In the genomic region with DNA sequence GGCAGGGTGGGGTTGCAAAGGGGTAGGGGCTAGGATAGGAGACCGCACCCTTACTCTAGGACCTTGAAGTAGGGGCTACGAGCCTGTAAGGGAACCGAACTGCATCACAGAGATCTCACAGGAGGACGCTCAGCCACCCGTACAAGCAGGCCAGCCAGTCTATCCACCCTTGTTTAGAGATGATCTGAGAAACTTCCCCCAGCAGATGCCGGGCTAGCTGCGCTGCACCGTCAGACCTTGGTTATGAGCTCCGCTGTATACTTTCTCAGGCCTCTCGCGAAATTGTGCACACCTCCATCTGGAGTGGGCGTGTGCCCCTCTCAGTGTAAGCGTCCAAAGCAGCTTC, we compare ENCODE assay signal across 8 mouse cellular contexts. TPM values are rescaled to one million over a fixed set of nuclear protein-coding genes. Genes with fewer than 3 reads are reported as not detected.
A peak's percentile ranks its signal among the peaks of the same experiment; 100 is the strongest.
DNase-seq lines count a peak whose midpoint lies in the region; ATAC-seq and TF ChIP-seq lines count a peak whose summit lies in the region.

No protein-coding gene starts in this region.

- H3K9ac ChIP-seq in lung, embryonic 15.5 days: no peak overlapping the region
- H3K9ac ChIP-seq in intestine, postnatal 0 days (ENCODE audit: low read depth, low read length): no peak overlapping the region

- ATAC-seq in lung, embryonic 15.5 days (ENCODE audit: borderline replicate concordance, extremely low read depth, low FRiP score, low TSS enrichment): 0 out of 2 replicates have a peak, but pooled peaks have one; percentile 16
- ATAC-seq in intestine, postnatal 0 days: no peak
- ATAC-seq in monocyte, adult 5-6 weeks (replicated peaks; ENCODE audit: insufficient number of reproducible peaks, low FRiP score, low TSS enrichment, poor library complexity, severe bottlenecking): no peak

- no peaks in the 10 kb centered on the region for H3K9me3 ChIP-seq in lung, embryonic 15.5 days
- H3K9me3 ChIP-seq in intestine, postnatal 0 days (ENCODE audit: control insufficient read depth): no peaks in the 10 kb centered on the region

- H3K27me3 ChIP-seq in lung, embryonic 15.5 days: peaks cover 62% of the 10 kb centered on the region
- H3K27me3 ChIP-seq in intestine, postnatal 0 days (replicated peaks; ENCODE audit: control insufficient read depth, insufficient read depth, low read length): peaks cover 30% of the 10 kb centered on the region

- H3K36me3 ChIP-seq in lung, embryonic 15.5 days: no peaks in the 10 kb centered on the region
- no peaks in the 10 kb centered on the region for H3K36me3 ChIP-seq in intestine, postnatal 0 days (ENCODE audit: control insufficient read depth, insufficient read depth)

- H3K4me2 ChIP-seq in lung, embryonic 15.5 days: peak overlapping the region; percentile 44
- peak overlapping the region; percentile 48 for H3K4me2 ChIP-seq in intestine, postnatal 0 days (replicated peaks; ENCODE audit: low read depth)

- 10% methylated on average over 13 of the region's 13 CpGs for WGBS in lung, embryonic 15.5 days
- WGBS in intestine, postnatal 0 days: 15% methylated on average over 13 of the region's 13 CpGs

- TF ChIP-seq CTCF in intestine, postnatal 0 days (IDR thresholded peaks at IDR 0.05; ENCODE audit: low read depth): no peak

- peak overlapping the region; percentile 28 for H3K4me3 ChIP-seq in lung, embryonic 15.5 days
- H3K4me3 ChIP-seq in intestine, postnatal 0 days (ENCODE audit: low read depth, low read length): peak overlapping the region; percentile 15

- no peak overlapping the region for H3K27ac ChIP-seq in lung, embryonic 15.5 days
- H3K27ac ChIP-seq in intestine, postnatal 0 days (ENCODE audit: low read depth, low read length): no peak overlapping the region

- H3K4me1 ChIP-seq in lung, embryonic 15.5 days: peaks cover 13% of the 10 kb centered on the region
- H3K4me1 ChIP-seq in intestine, postnatal 0 days (replicated peaks; ENCODE audit: control insufficient read depth, insufficient read depth, low read length): no peaks in the 10 kb centered on the region; the same call in 1 of the 2 replicates

- DNase-seq in cerebellum, adult 8-10 months: peak; percentile 23
- no peak for DNase-seq in cerebellum, adult 11-12 months
- DNase-seq in lung, postnatal 4 days: no peak
- DNase-seq in right cerebral cortex, postnatal 25 days: peak; percentile 35
- no peak for DNase-seq in gastrocnemius, adult 18-20 months (ENCODE audit: low spot score)

RNA-seq across cellular contexts. Expression of gene Nav2, which starts 50.8 kb away (rescaled TPM):
- 22.4 and 27.6 TPM in 2 replicates for polyA plus RNA-seq in lung, embryonic 15.5 days (2015; fragmentation: Nextera tagmentation; extraction: Ambion mirVana)
- polyA plus RNA-seq in intestine, postnatal 0 days (2015; fragmentation: Nextera tagmentation; extraction: Ambion mirVana): 5.8 and 8.4 TPM in 2 replicates
- total RNA-seq in monocyte, adult 5-6 weeks (2017): 1.5 to 2.0 TPM (median 1.9 TPM) in 3 replicates
- 10 to 100 TPM; 35.3 to 35.4 TPM for total RNA-seq in gastrocnemius, adult 18-20 months (2021)

Comparison
In these comparisons a context has a peak if more than half of its experiments do, and no peak if none do; other contexts are left out.
1. DNase-seq: peak in cerebellum, adult 8-10 months (single experiment) and right cerebral cortex, postnatal 25 days (single experiment); none in cerebellum, adult 11-12 months (single experiment), lung, postnatal 4 days (0 of 2) and gastrocnemius, adult 18-20 months (single experiment).
2. RNA of gene Nav2, which starts 50.8 kb away (total RNA-seq): 35.3 to 35.4 TPM in gastrocnemius, adult 18-20 months; 1.5 to 2.0 TPM in monocyte, adult 5-6 weeks; every median in the first group is over 10 times any median in the second.